Mouse (Mus musculus): Measurements from ENCODE around the gene Atrnl1.

GRCm38 (mm10) chr19:58094781-58095543 is 484.1 kb downstream of the Atrnl1 start:
- TF ChIP-seq ZC3H11A (IDR thresholded peaks at IDR 0.05; ENCODE audit: borderline replicate concordance, low read depth, low read length), result no peak
- no peak for TF ChIP-seq CHD2 (IDR thresholded peaks at IDR 0.05; ENCODE audit: low read depth, low read length)
